Mouse (Mus musculus) liver, embryonic 15.5 days (tissue): ENCODE data around the gene Arl15. TPM values are rescaled to one million over a fixed set of nuclear protein-coding genes. Genes with fewer than 3 reads are reported as not detected.

Source experiments
- ATAC-seq: fragments of 200-750 bp; cut with Nextera tagmentation; 2 replicates; pipeline ENCODE4 v1.8.0; 2017; ENCODE audit warnings: moderate number of reproducible peaks, mild to moderate bottlenecking, moderate library complexity; ENCODE audit not compliant: insufficient read depth
- H3K27ac ChIP-seq: fragments of 300-500 bp; sonication (generic); replicated peaks from 2 replicates; pipeline ENCODE4 v1.5.1; 2015; ENCODE audit warnings: mild to moderate bottlenecking, inconsistent platforms
- H3K27me3 ChIP-seq: fragments of 300-500 bp; sonication (generic); 2 replicates; pipeline ENCODE4 v1.6.1; 2015; ENCODE audit warnings: mild to moderate bottlenecking, inconsistent platforms
- H3K36me3 ChIP-seq: fragments of 300-500 bp; sonication (generic); replicated peaks from 2 replicates; pipeline ENCODE4 v1.6.1; 2015; ENCODE audit warnings: moderate library complexity, mild to moderate bottlenecking, inconsistent platforms
- H3K4me1 ChIP-seq: fragments of 300-500 bp; sonication (generic); replicated peaks from 2 replicates; pipeline ENCODE4 v1.6.1; 2015; ENCODE audit warnings: inconsistent platforms
- H3K4me2 ChIP-seq: fragments of 300-500 bp; sonication (generic); 2 replicates; pipeline ENCODE4 v1.6.1; 2015; ENCODE audit warnings: moderate library complexity, mild to moderate bottlenecking, inconsistent platforms
- H3K4me3 ChIP-seq: fragments of 300-500 bp; sonication (generic); replicated peaks from 2 replicates; pipeline ENCODE4 v1.5.1; 2015; ENCODE audit warnings: mild to moderate bottlenecking, inconsistent platforms
- H3K9ac ChIP-seq: fragments of 300-500 bp; sonication (generic); 2 replicates; pipeline ENCODE4 v1.6.1; 2015; ENCODE audit warnings: moderate library complexity, mild to moderate bottlenecking, inconsistent platforms
- H3K9me3 ChIP-seq: fragments of 300-500 bp; sonication (generic); replicated peaks from 2 replicates; pipeline ENCODE4 v1.6.1; 2016; ENCODE audit warnings: inconsistent platforms
- WGBS: fragments of 180-500 bp; shearing (Covaris S2); methylation state at CpG from one replicate; pipeline ENCODE4 v1.1.7; 2015; ENCODE audit warnings: mixed read lengths; ENCODE audit not compliant: insufficient replicate concordance; 5-methylcytosine and 5-hydroxymethylcytosine counted together
- polyA plus RNA-seq: library from polyadenylated mRNA; unstranded; fragments of >200 nt; fragmentation: Nextera tagmentation; extraction: Ambion mirVana; gene quantifications from 2 replicates; pipeline ENCODE4 v1.2.1, GENCODE M21; 2015

The Arl15 gene
- polyA plus RNA-seq, 1 experiment from 2014 or later = 2.4 TPM

- H3K4me3 ChIP-seq = no peak overlapping the region
- 74% methylated on average over 11 of the region's 11 CpGs for WGBS
- H3K27ac ChIP-seq = no peak overlapping the region
- no peak overlapping the region for H3K9ac ChIP-seq
- no peak for ATAC-seq
- H3K9me3 ChIP-seq = no peaks in the 10 kb centered on the region
- no peak overlapping the region for H3K4me2 ChIP-seq
- 0 out of 2 replicates have a peak, but pooled peaks cover 4% of the 10 kb centered on the region for H3K36me3 ChIP-seq
- no peaks in the 10 kb centered on the region for H3K4me1 ChIP-seq
- no peaks in the 10 kb centered on the region for H3K27me3 ChIP-seq
Measured at GRCm38 (mm10) chr13:114129986-114130385, 335.7 kb downstream of the Arl15 start.

- ATAC-seq = no peak
- H3K4me3 ChIP-seq = no peak overlapping the region
- 68% methylated on average over 11 of the region's 11 CpGs for WGBS
Measured at GRCm38 (mm10) chr13:114130566-114131319, 336.4 kb downstream of the Arl15 start.

GRCm38 (mm10) chr13:114138921-114139320 is 344.6 kb downstream of the Arl15 start:
- Histone ChIP-seq H3K9me3 (no peaks in the 10 kb centered on the region), H3K27me3 (no peaks in the 10 kb centered on the region), H3K27ac (no peak overlapping the region), H3K9ac (no peak overlapping the region), H3K4me1 (no peaks in the 10 kb centered on the region), H3K4me3 (no peak overlapping the region), H3K36me3 (no peaks in the 10 kb centered on the region), H3K4me2 (no peak overlapping the region)
- no peak for ATAC-seq
- 80% methylated on average over 8 of the region's 8 CpGs for WGBS

More at GRCm38 (mm10) chr13:114130566-114131319, 336.4 kb downstream of the Arl15 start:
- H3K36me3 ChIP-seq = 0 out of 2 replicates have a peak, but pooled peaks cover 4% of the 10 kb centered on the region
- H3K27me3 ChIP-seq = no peaks in the 10 kb centered on the region
- H3K4me2 ChIP-seq = no peak overlapping the region
- no peaks in the 10 kb centered on the region for H3K9me3 ChIP-seq
- H3K4me1 ChIP-seq = no peaks in the 10 kb centered on the region
- no peak overlapping the region for H3K27ac ChIP-seq
- H3K9ac ChIP-seq = no peak overlapping the region

GRCm38 (mm10) chr13:114139570-114139969 is 345.3 kb downstream of the Arl15 start:
- no peak overlapping the region for H3K9ac ChIP-seq

GRCm38 (mm10) chr13:114142826-114143225 is 348.5 kb downstream of the Arl15 start:
- H3K27me3 ChIP-seq = no peaks in the 10 kb centered on the region
- H3K4me1 ChIP-seq = no peaks in the 10 kb centered on the region
- H3K27ac ChIP-seq = no peak overlapping the region
- H3K9ac ChIP-seq = no peak overlapping the region
- H3K9me3 ChIP-seq = no peaks in the 10 kb centered on the region
- WGBS = 76% methylated on average over 8 of the region's 8 CpGs
- H3K4me2 ChIP-seq = no peak overlapping the region
- no peaks in the 10 kb centered on the region for H3K36me3 ChIP-seq
- H3K4me3 ChIP-seq = no peak overlapping the region
- ATAC-seq = no peak

More at GRCm38 (mm10) chr13:114139570-114139969, 345.3 kb downstream of the Arl15 start:
- no peaks in the 10 kb centered on the region for H3K9me3 ChIP-seq
- H3K27ac ChIP-seq = no peak overlapping the region
- H3K4me2 ChIP-seq = no peak overlapping the region
- no peaks in the 10 kb centered on the region for H3K36me3 ChIP-seq
- no peaks in the 10 kb centered on the region for H3K27me3 ChIP-seq
- H3K4me1 ChIP-seq = no peaks in the 10 kb centered on the region
- ATAC-seq = no peak
- H3K4me3 ChIP-seq = no peak overlapping the region
- WGBS = 83% methylated on average over 9 of the region's 9 CpGs

- Histone ChIP-seq H3K36me3 (no peaks in the 10 kb centered on the region), H3K4me2 (no peak overlapping the region), H3K9ac (no peak overlapping the region), H3K9me3 (no peaks in the 10 kb centered on the region), H3K27me3 (no peaks in the 10 kb centered on the region), H3K4me3 (no peak overlapping the region), H3K27ac (no peak overlapping the region), H3K4me1 (no peaks in the 10 kb centered on the region)
- WGBS = 17% methylated on average over 1 of the region's 1 CpGs
- no peak for ATAC-seq
Measured at GRCm38 (mm10) chr13:114143247-114143646, 348.9 kb downstream of the Arl15 start.

- Histone ChIP-seq H3K4me2 (no peak overlapping the region), H3K27ac (no peak overlapping the region), H3K9ac (no peak overlapping the region), H3K4me3 (no peak overlapping the region), H3K4me1 (no peaks in the 10 kb centered on the region), H3K27me3 (no peaks in the 10 kb centered on the region), H3K9me3 (no peaks in the 10 kb centered on the region), H3K36me3 (no peaks in the 10 kb centered on the region)
- 68% methylated on average over 15 of the region's 15 CpGs for WGBS
- ATAC-seq = no peak
Measured at GRCm38 (mm10) chr13:114144052-114145046, 350.0 kb downstream of the Arl15 start.

DNA sequence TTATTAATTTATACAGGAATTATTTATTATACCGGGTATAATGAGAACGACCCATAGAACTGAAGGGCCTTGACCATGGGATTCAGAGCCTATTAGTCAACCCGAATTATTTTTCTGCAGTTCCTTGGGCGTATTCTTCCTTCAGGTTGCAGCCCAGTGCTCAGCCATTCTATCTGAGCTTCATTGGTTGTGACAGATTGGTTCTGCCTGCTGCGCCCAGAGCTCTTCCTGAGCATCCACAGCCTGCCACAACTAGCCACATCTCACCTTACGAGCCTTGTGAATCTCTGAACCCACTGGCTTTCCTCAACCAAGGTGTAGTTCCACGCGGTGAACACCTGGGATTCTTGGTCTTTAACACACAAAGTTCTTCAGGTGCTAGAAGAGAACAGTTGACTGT is 350.9 kb downstream of the Arl15 start:
- Histone ChIP-seq H3K9ac (no peak overlapping the region), H3K27ac (no peak overlapping the region), H3K27me3 (no peaks in the 10 kb centered on the region), H3K36me3 (no peaks in the 10 kb centered on the region), H3K4me2 (no peak overlapping the region), H3K4me1 (no peaks in the 10 kb centered on the region), H3K9me3 (no peaks in the 10 kb centered on the region), H3K4me3 (no peak overlapping the region)
- 77% methylated on average over 8 of the region's 8 CpGs for WGBS
- ATAC-seq = no peak

GRCm38 (mm10) chr13:114150856-114151697 is 356.8 kb downstream of the Arl15 start:
- Histone ChIP-seq H3K27me3 (no peaks in the 10 kb centered on the region), H3K4me3 (no peak overlapping the region), H3K9ac (no peak overlapping the region), H3K4me2 (no peak overlapping the region), H3K27ac (no peak overlapping the region), H3K4me1 (no peaks in the 10 kb centered on the region), H3K36me3 (no peaks in the 10 kb centered on the region), H3K9me3 (no peaks in the 10 kb centered on the region)
- no peak for ATAC-seq
- WGBS = 60% methylated on average over 16 of the region's 16 CpGs

DNA sequence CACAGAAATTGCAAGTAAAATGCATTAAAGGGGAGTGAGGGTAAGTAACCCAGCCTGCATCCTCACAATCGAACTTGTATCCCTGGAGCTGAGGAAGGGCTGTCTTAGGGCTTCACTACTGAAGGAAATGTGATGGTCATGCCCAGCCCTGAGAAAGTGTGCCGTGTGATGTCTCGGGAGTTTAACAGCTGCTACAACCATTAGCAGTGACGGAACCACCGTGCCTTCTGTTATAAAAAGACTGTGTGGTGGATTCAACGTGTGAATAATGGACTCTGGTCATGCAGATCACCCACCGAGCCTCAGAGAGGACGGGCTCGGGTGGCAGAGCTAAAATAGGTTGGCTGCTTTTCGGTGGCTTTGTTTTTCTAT is 357.4 kb downstream of the Arl15 start:
- no peak for ATAC-seq
- WGBS = 73% methylated on average over 10 of the region's 10 CpGs

More for the DNA sequence above, 357.4 kb downstream of the Arl15 start:
- H3K36me3 ChIP-seq = no peaks in the 10 kb centered on the region
- no peaks in the 10 kb centered on the region for H3K4me1 ChIP-seq
- H3K4me2 ChIP-seq = no peak overlapping the region
- H3K27me3 ChIP-seq = no peaks in the 10 kb centered on the region
- H3K9ac ChIP-seq = no peak overlapping the region
- no peak overlapping the region for H3K27ac ChIP-seq
- no peaks in the 10 kb centered on the region for H3K9me3 ChIP-seq
- no peak overlapping the region for H3K4me3 ChIP-seq
